Mouse (Mus musculus) small intestine, adult 2 months (tissue): ENCODE data around the gene Supt3.

ENCODE experiments used
- CTCF ChIP-seq: fragments of 200-500 bp; IDR thresholded peaks from 2 replicates; pipeline ENCODE4 v1.5.1; 2012; ENCODE audit warnings: low read depth, mild to moderate bottlenecking, control low read depth, inconsistent platforms, low read length, moderate library complexity, mixed read lengths; ENCODE audit not compliant: insufficient replicate concordance, insufficient read length; ENCODE audit errors: extremely low read depth
- POLR2A ChIP-seq: fragments of 200-500 bp; IDR thresholded peaks from 2 replicates; pipeline ENCODE4 v1.6.1; 2012; ENCODE audit warnings: low read depth, mild to moderate bottlenecking, control low read depth, inconsistent platforms, low read length, moderate library complexity

GRCm38 (mm10) chr17:44745378-44745777 lies 31.6 kb upstream of the Supt3 start:
- TF ChIP-seq CTCF (no peak), POLR2A (no peak)
